Mouse (Mus musculus) ES-Bruce4 (cell line): Measurements from ENCODE around the gene Csrnp2.

Experiments used
- CTCF ChIP-seq: IDR thresholded peaks from one replicate; pipeline ENCODE4 v1.8.1; 2011; ENCODE audit warnings: low read depth, low read length
- POLR2A ChIP-seq: IDR thresholded peaks from one replicate; pipeline ENCODE4 v1.8.1; 2011; ENCODE audit warnings: low read length; ENCODE audit not compliant: insufficient read depth

DNA sequence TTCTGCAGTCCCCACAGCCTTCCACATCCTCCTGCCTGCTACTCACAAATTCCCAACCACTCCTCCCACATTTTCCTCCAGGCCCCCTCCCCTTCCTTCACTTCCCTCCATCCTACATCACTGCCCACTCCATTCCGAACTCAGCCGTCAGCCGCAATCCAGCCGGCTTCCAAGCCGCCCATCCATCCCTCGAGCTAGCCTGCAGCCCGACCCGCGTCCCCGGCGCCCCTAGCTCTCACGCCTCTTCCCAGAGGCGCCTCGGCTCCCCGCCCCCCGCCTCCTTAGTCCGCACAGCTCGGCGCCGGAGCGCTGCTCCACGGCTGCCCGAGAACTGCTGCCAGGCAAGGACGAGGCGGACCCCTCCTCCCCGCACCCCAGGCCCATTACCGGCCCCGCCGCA lies 641 bp downstream of the Csrnp2 start:
- TF ChIP-seq POLR2A: no peak
- TF ChIP-seq CTCF: no peak
